In genomic region chr13:51806220-51806619, GRCm38 (mm10) we compare ENCODE assay signal across 13 mouse cellular contexts. TPM values are rescaled to one million over a fixed set of nuclear protein-coding genes. Genes with fewer than 3 reads are reported as not detected.
A peak's percentile ranks its signal among the peaks of the same experiment; 100 is the strongest.
DNase-seq lines count a peak whose midpoint lies in the region; ATAC-seq and TF ChIP-seq lines count a peak whose summit lies in the region.
"Had no signal": no experiment of that assay in that cellular context is flagged by ENCODE, and none has a peak within 500 bp of the region (broad histone marks: within the 10 kb centered on the region; RNA-seq: fewer than 3 reads in every experiment).

No protein-coding gene starts in this region.

- CTCF ChIA-PET in Patski (lab: Charles Lee), result interaction anchor here (1.4 kb wide), 1 partner anchor 9 kb away, joined by 4 read pairs; no protein-coding TSS in a partner anchor

- H3K9me3 ChIP-seq in forebrain, embryonic 16.5 days (ENCODE audit: control insufficient read depth, low read length), result no peaks in the 10 kb centered on the region
- H3K9me3 ChIP-seq: heart, embryonic 10.5 days had no signal

- H3K4me2 ChIP-seq in forebrain, embryonic 16.5 days (ENCODE audit: low read length), result no peak overlapping the region

- H3K27me3 ChIP-seq in Patski, result no peaks in the 10 kb centered on the region
- no peaks in the 10 kb centered on the region for H3K27me3 ChIP-seq in forebrain, embryonic 16.5 days (replicated peaks; ENCODE audit: control insufficient read depth, insufficient read depth, low read length)

- peak overlapping the region; percentile 38; the same call in 1 of the 2 replicates for H3K27ac ChIP-seq in left cerebral cortex, adult 2 months
- H3K27ac ChIP-seq in forebrain, embryonic 16.5 days (ENCODE audit: low read length), result peak overlapping the region; percentile 90
- H3K27ac ChIP-seq: heart, embryonic 10.5 days had no signal

- TF ChIP-seq CTCF in left cerebral cortex, adult 2 months (IDR thresholded peaks at IDR 0.05), result no peak
- no peak for TF ChIP-seq CTCF in Patski (IDR thresholded peaks at IDR 0.05)

- 0 out of 2 replicates have a peak overlapping the region, but pooled peaks have one; percentile 34 for H3K9ac ChIP-seq in forebrain, embryonic 16.5 days (replicated peaks; ENCODE audit: low read depth, low read length)

- peaks cover 14% of the 10 kb centered on the region for H3K4me1 ChIP-seq in forebrain, embryonic 16.5 days (replicated peaks; ENCODE audit: control insufficient read depth, insufficient read depth, low read length)

- in situ Hi-C loops in Patski (cut with MboI; ENCODE audit: low pct_unique_long_range_greater_than_20kb), result no loop called here

- no peak overlapping the region for H3K4me3 ChIP-seq in left cerebral cortex, adult 2 months
- H3K4me3 ChIP-seq in forebrain, embryonic 16.5 days (replicated peaks; ENCODE audit: low read length), result no peak overlapping the region
- H3K4me3 ChIP-seq: heart, embryonic 10.5 days had no signal

- 77% methylated on average over 15 of the region's 15 CpGs for WGBS in forebrain, embryonic 16.5 days

- no peak for DNase-seq in left cerebral cortex, adult 2 months (ENCODE audit: extremely low spot score in 1 of 2, low spot score in 2 of 2)
- no peak for DNase-seq in left cerebral cortex, adult 18-20 months (ENCODE audit: low spot score in 2 of 2)
- DNase-seq in Patski (ENCODE audit: low read depth, low spot score), result peak; percentile 41
- no peak for DNase-seq in thymus, postnatal 10 days (ENCODE audit: low spot score in 2 of 2)
- DNase-seq in ovary, adult 18-20 months (ENCODE audit: low spot score), result no peak
- DNase-seq in embryo, embryonic 10.5 days (ENCODE audit: low spot score), result no peak
- DNase-seq: lung, postnatal 4 days; thymus, adult 2 months had no signal

- no peaks in the 10 kb centered on the region for H3K36me3 ChIP-seq in forebrain, embryonic 16.5 days (ENCODE audit: control insufficient read depth, insufficient read depth)
- H3K36me3 ChIP-seq: heart, embryonic 10.5 days had no signal

- POLR2A ChIA-PET in Patski (lab: Charles Lee), result interaction anchor here (0.9 to 1.2 kb wide), 2 partner anchors 10 to 14 kb away, joined by 3 to 7 read pairs; no protein-coding TSS in a partner anchor

- intact Hi-C loops in left cerebral cortex, adult 2 months (cut with DNase I), result no loop called here

- ATAC-seq in Patski, result peak; percentile 39
- ATAC-seq in cerebellum, adult (ENCODE audit: insufficient number of reproducible peaks, low FRiP score, low TSS enrichment), result peak; percentile 42; the same call in 1 of the 2 replicates
- ATAC-seq in forebrain, embryonic 16.5 days, result peak; percentile 26; the same call in 1 of the 2 replicates
- ATAC-seq: activated CD4-positive, CD25-positive, alpha-beta regulatory T cell, adult 4 months; intestine, postnatal 0 days had no signal

RNA-seq across cellular contexts. Expression of gene Sema4d, which starts 12.7 kb away (rescaled TPM):
- total RNA-seq in left cerebral cortex, adult 2 months (2021), result 10 to 100 TPM; 69.0 to 83.6 TPM
- 10 to 100 TPM; 65.8 to 71.3 TPM for total RNA-seq in left cerebral cortex, adult 18-20 months (2021)
- polyA plus RNA-seq in Patski (2021), result 26.5 TPM
- 20.8 and 24.6 TPM in 2 replicates for polyA plus RNA-seq in forebrain, embryonic 16.5 days (2015; fragmentation: Nextera tagmentation; extraction: Ambion mirVana)

RNA-seq across cellular contexts. Expression of gene Gadd45g, which starts 40.3 kb away (rescaled TPM):
- 10 to 100 TPM; 16.7 to 29.3 TPM for total RNA-seq in left cerebral cortex, adult 2 months (2021)
- total RNA-seq in left cerebral cortex, adult 18-20 months (2021), result 10 to 100 TPM; 13.5 to 23.2 TPM
- 165 TPM for polyA plus RNA-seq in Patski (2021)
- 119 and 122 TPM in 2 replicates for polyA plus RNA-seq in forebrain, embryonic 16.5 days (2015; fragmentation: Nextera tagmentation; extraction: Ambion mirVana)
